Mouse (Mus musculus) heart, embryonic 15.5 days (tissue): ENCODE measurements around the gene Rgs2. TPM values are rescaled to one million over a fixed set of nuclear protein-coding genes. Genes with fewer than 3 reads are reported as not detected.

Experiments used
- ATAC-seq: fragments of 200-750 bp; cut with Nextera tagmentation; replicated peaks from 2 replicates; pipeline ENCODE4 v1.8.0; 2017; ENCODE audit warnings: low read depth, moderate TSS enrichment; ENCODE audit not compliant: insufficient number of reproducible peaks, insufficient read depth, low FRiP score
- H3K27ac ChIP-seq: fragments of 300-500 bp; sonication (generic); 2 replicates; pipeline ENCODE4 v1.5.1; 2015; ENCODE audit warnings: mild to moderate bottlenecking, inconsistent platforms
- H3K27me3 ChIP-seq: fragments of 300-500 bp; sonication (generic); 2 replicates; pipeline ENCODE4 v1.6.1; 2015; ENCODE audit warnings: inconsistent platforms
- H3K36me3 ChIP-seq: fragments of 300-500 bp; sonication (generic); 2 replicates; pipeline ENCODE4 v1.6.1; 2015; ENCODE audit warnings: mild to moderate bottlenecking, inconsistent platforms
- H3K4me1 ChIP-seq: fragments of 300-500 bp; sonication (generic); replicated peaks from 2 replicates; pipeline ENCODE4 v1.6.1; 2015; ENCODE audit warnings: inconsistent platforms
- H3K4me2 ChIP-seq: fragments of 300-500 bp; sonication (generic); 2 replicates; pipeline ENCODE4 v1.6.1; 2015; ENCODE audit warnings: inconsistent platforms, mild to moderate bottlenecking, moderate library complexity
- H3K4me3 ChIP-seq: fragments of 300-500 bp; sonication (generic); 2 replicates; pipeline ENCODE4 v1.5.1; 2015; ENCODE audit warnings: mild to moderate bottlenecking, inconsistent platforms
- H3K9ac ChIP-seq: fragments of 300-500 bp; sonication (generic); 2 replicates; pipeline ENCODE4 v1.6.1; 2015; ENCODE audit warnings: mild to moderate bottlenecking, inconsistent platforms
- H3K9me3 ChIP-seq: fragments of 300-500 bp; sonication (generic); replicated peaks from 2 replicates; pipeline ENCODE4 v1.6.1; 2016; ENCODE audit warnings: inconsistent platforms
- WGBS: fragments of 180-500 bp; shearing (Covaris S2); methylation state at CpG from one replicate; pipeline ENCODE4 v1.1.7; 2015; ENCODE audit warnings: mixed read lengths; 5-methylcytosine and 5-hydroxymethylcytosine counted together
- polyA plus RNA-seq: library from polyadenylated mRNA; unstranded; fragments of >200 nt; fragmentation: Nextera tagmentation; extraction: Ambion mirVana; gene quantifications from 2 replicates; pipeline ENCODE4 v1.2.1, GENCODE M21; 2015

The Rgs2 gene
- 28.6 and 30.4 TPM in 2 replicates for polyA plus RNA-seq

DNA sequence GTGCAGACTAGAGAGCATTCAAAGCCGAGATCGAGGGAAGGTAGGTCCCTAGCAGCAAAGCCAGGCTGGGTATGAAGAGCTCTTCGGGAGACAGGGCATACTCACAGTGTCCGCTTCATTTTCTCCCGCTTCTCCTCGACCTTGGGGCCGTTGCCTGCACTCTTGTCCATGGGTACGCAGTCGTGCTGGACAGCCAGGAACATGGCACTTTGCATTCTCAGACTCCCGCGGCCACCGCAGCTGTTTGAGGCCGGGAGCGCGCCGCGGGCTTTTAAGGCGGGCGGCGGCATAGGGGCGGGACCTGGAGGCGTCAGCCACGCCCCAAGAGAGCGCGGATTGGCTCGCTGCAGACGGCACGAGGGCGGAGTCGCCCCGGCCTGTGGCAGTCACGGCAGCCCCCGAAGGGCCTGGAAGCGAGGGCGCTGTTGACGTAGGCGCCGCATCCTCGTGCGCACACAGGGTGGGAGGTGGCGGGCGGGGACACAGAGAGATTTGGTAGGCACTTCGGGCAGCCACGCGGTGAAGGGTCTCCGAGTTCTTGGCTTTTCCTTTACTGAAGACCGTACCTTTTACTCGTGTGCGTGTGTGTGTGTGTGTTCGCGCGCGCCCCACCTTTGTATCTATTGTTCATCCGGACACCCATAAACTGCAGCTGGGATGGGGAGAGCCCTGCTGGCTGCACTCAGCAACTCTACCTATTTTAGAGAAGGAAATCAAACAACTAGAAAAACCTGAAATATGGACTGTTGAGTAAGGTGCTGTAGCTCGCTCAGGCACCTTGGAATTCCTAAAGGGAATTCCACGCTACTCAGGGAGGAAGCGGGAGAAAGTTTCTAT is at the start of gene Rgs2:
TSS of gene Rgs2 (minus strand) at position 258 of the 837 bp plus-strand sequence.
- H3K36me3 ChIP-seq = no peaks in the 10 kb centered on the region
- H3K9ac ChIP-seq = peak within 1 kb of the TSS; percentile 70
- peak; percentile 100 for ATAC-seq
- H3K4me1 ChIP-seq = peaks cover 12% of the 10 kb centered on the region
- H3K27ac ChIP-seq = peak within 1 kb of the TSS; percentile 73
- H3K9me3 ChIP-seq = no peaks in the 10 kb centered on the region
- no peaks in the 10 kb centered on the region for H3K27me3 ChIP-seq
- peak within 1 kb of the TSS; percentile 69 for H3K4me3 ChIP-seq
- peak within 1 kb of the TSS; percentile 93 for H3K4me2 ChIP-seq
- WGBS = under 1% methylated on average over 57 of the region's 57 CpGs

DNA sequence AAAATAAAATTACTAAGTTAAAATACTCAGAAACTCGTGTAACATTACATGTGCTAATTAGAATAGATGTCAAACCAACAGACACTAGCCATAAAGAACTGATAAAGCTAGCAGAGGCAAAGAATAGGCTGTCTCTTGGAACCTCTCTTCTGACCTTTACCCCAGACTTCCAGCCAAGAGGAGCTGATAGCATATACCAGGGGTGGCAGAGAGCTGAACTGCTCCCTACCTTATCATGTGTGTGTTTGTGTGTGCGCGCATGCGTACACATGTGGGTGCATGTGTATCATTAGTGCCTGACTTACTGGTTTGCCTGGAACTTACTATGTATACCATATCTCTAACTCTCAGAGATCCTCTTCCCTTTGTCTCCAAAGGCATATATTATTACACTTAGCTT is 49.4 kb upstream of the Rgs2 start:
- H3K9me3 ChIP-seq = no peaks in the 10 kb centered on the region
- H3K27me3 ChIP-seq = no peaks in the 10 kb centered on the region
- no peak overlapping the region for H3K4me3 ChIP-seq
- H3K27ac ChIP-seq = no peak overlapping the region
- no peak overlapping the region for H3K4me2 ChIP-seq
- no peaks in the 10 kb centered on the region for H3K36me3 ChIP-seq
- no peak overlapping the region for H3K9ac ChIP-seq
- ATAC-seq = no peak
- 75% methylated on average over 4 of the region's 4 CpGs for WGBS
- H3K4me1 ChIP-seq = peaks cover 5% of the 10 kb centered on the region; the same call in 1 of the 2 replicates

GRCm38 (mm10) chr1:144041826-144042225 is 37.9 kb upstream of the Rgs2 start:
- Histone ChIP-seq H3K9me3 (no peaks in the 10 kb centered on the region), H3K27me3 (no peaks in the 10 kb centered on the region), H3K36me3 (no peaks in the 10 kb centered on the region), H3K9ac (no peak overlapping the region), H3K4me1 (no peaks in the 10 kb centered on the region), H3K4me3 (no peak overlapping the region), H3K27ac (no peak overlapping the region), H3K4me2 (no peak overlapping the region)
- ATAC-seq = no peak
- 79% methylated on average over 2 of the region's 2 CpGs for WGBS

GRCm38 (mm10) chr1:144033498-144033897 is 29.5 kb upstream of the Rgs2 start:
- no peak overlapping the region for H3K4me2 ChIP-seq
- no peak for ATAC-seq
- H3K27ac ChIP-seq = no peak overlapping the region
- H3K9ac ChIP-seq = no peak overlapping the region
- no peaks in the 10 kb centered on the region for H3K36me3 ChIP-seq
- 79% methylated on average over 1 of the region's 1 CpGs for WGBS
- no peak overlapping the region for H3K4me3 ChIP-seq
- no peaks in the 10 kb centered on the region for H3K9me3 ChIP-seq
- no peaks in the 10 kb centered on the region for H3K27me3 ChIP-seq
- no peaks in the 10 kb centered on the region for H3K4me1 ChIP-seq

DNA sequence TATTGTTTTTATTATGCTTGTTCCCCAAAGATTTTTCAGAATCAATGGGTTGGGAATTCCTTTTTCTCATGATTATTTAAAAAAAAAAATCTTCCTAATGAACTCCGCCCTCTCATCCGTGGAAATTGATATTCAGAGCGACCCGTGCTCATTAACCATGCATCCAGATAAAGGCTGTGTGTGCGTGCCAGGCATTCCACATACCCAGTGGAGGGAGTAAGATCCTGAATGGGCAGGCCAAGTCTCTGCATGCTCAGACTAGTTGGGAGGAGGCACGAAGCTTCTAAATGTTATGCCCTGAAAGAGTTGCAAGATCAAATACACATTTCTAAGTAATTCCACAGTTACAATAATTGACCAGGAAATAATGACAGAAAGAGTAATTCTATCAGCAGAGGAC is 26.5 kb upstream of the Rgs2 start:
- 59% methylated on average over 6 of the region's 6 CpGs for WGBS
- Histone ChIP-seq H3K4me3 (no peak overlapping the region), H3K36me3 (no peaks in the 10 kb centered on the region), H3K4me1 (no peaks in the 10 kb centered on the region), H3K27me3 (no peaks in the 10 kb centered on the region), H3K27ac (no peak overlapping the region), H3K4me2 (no peak overlapping the region), H3K9ac (no peak overlapping the region), H3K9me3 (no peaks in the 10 kb centered on the region)
- ATAC-seq = no peak

- Histone ChIP-seq H3K4me1 (no peaks in the 10 kb centered on the region), H3K4me2 (no peak overlapping the region), H3K4me3 (no peak overlapping the region), H3K27me3 (no peaks in the 10 kb centered on the region), H3K27ac (no peak overlapping the region), H3K9ac (no peak overlapping the region), H3K9me3 (no peaks in the 10 kb centered on the region), H3K36me3 (no peaks in the 10 kb centered on the region)
- no peak for ATAC-seq
- WGBS = 85% methylated on average over 10 of the region's 10 CpGs
Observed at GRCm38 (mm10) chr1:144029679-144030078, 25.7 kb upstream of the Rgs2 start.

GRCm38 (mm10) chr1:144018417-144018958 is 14.5 kb upstream of the Rgs2 start:
- H3K4me3 ChIP-seq = no peak overlapping the region
- 33% methylated on average over 7 of the region's 7 CpGs for WGBS
- no peak; the same call in 1 of the 2 replicates for ATAC-seq

GRCm38 (mm10) chr1:144013913-144014312 is 10.0 kb upstream of the Rgs2 start:
- Histone ChIP-seq H3K9me3 (no peaks in the 10 kb centered on the region), H3K36me3 (no peaks in the 10 kb centered on the region), H3K4me3 (no peak overlapping the region), H3K27ac (no peak overlapping the region), H3K4me2 (no peak overlapping the region), H3K9ac (no peak overlapping the region), H3K4me1 (peaks cover 8% of the 10 kb centered on the region), H3K27me3 (no peaks in the 10 kb centered on the region)
- no peak for ATAC-seq

More at GRCm38 (mm10) chr1:144018417-144018958, 14.5 kb upstream of the Rgs2 start:
- H3K4me2 ChIP-seq = peak overlapping the region; percentile 15; the same call in 1 of the 2 replicates
- H3K27me3 ChIP-seq = no peaks in the 10 kb centered on the region
- peaks cover 12% of the 10 kb centered on the region for H3K4me1 ChIP-seq
- H3K9ac ChIP-seq = no peak overlapping the region
- peak overlapping the region; percentile 54 for H3K27ac ChIP-seq
- no peaks in the 10 kb centered on the region for H3K9me3 ChIP-seq
- no peaks in the 10 kb centered on the region for H3K36me3 ChIP-seq

- no peak for ATAC-seq
- H3K36me3 ChIP-seq = no peaks in the 10 kb centered on the region
Observed at GRCm38 (mm10) chr1:144007341-144007740, 3.4 kb upstream of the Rgs2 start.

DNA sequence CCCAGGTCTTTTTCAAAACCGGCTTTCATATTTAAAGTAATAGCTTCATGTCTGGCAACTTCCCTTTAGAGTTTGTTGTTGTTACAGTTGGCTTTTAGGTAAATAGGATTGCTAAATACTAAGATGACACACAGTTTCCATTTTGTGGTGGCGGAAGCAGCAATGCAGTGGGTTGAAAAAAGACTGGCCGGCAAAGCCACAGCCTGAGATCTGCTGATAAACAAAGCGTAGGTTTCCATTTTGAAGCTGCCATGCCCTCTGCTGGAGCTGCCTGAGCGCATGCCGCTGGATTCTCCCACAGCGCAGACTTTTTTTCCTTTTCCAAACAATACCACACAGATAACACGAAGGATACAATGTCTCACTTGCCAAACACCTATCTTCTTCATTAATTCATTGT is 2.6 kb upstream of the Rgs2 start:
- peak overlapping the region; percentile 26; the same call in 1 of the 2 replicates for H3K27ac ChIP-seq
- H3K4me3 ChIP-seq = peak overlapping the region; percentile 36
- H3K9me3 ChIP-seq = no peaks in the 10 kb centered on the region
- H3K9ac ChIP-seq = no peak overlapping the region
- no peaks in the 10 kb centered on the region for H3K27me3 ChIP-seq
- no peak for ATAC-seq
- H3K36me3 ChIP-seq = no peaks in the 10 kb centered on the region
- 2% methylated on average over 8 of the region's 8 CpGs for WGBS
- H3K4me2 ChIP-seq = peak overlapping the region; percentile 53
- H3K4me1 ChIP-seq = peaks cover 8% of the 10 kb centered on the region

More at GRCm38 (mm10) chr1:144007341-144007740, 3.4 kb upstream of the Rgs2 start:
- Histone ChIP-seq H3K9ac (no peak overlapping the region), H3K27ac (no peak overlapping the region), H3K4me1 (peaks cover 8% of the 10 kb centered on the region), H3K4me2 (no peak overlapping the region), H3K27me3 (no peaks in the 10 kb centered on the region), H3K4me3 (no peak overlapping the region), H3K9me3 (no peaks in the 10 kb centered on the region)
- WGBS = 77% methylated on average over 6 of the region's 6 CpGs

DNA sequence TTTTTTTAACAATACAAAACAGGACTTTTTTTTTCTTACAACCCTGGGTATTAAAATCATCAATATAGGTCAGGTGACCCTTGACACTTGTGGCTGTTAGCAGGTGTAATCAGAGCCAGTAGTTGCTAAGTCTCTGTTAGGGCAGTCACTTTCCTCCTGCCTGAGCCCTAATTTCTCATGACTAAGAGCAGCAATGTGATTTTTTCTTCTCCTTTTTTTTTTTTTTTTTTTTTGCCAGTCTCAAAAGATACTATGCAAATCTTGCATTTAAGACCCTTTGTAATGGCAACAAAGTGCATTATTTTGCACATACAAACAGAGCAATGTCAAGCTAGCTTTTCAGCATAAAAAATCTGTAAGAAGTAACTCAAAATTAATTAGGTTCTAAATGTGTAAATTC is 1.7 kb upstream of the Rgs2 start:
- no peaks in the 10 kb centered on the region for H3K27me3 ChIP-seq
- no peak overlapping the region for H3K4me3 ChIP-seq
- no peaks in the 10 kb centered on the region for H3K36me3 ChIP-seq
- no peak overlapping the region for H3K27ac ChIP-seq
- no peak for ATAC-seq
- no peak overlapping the region for H3K4me2 ChIP-seq
- H3K9me3 ChIP-seq = no peaks in the 10 kb centered on the region
- peaks cover 8% of the 10 kb centered on the region for H3K4me1 ChIP-seq
- H3K9ac ChIP-seq = no peak overlapping the region
